Mouse (Mus musculus) embryonic fibroblast, embryonic 13.5 days (primary cell): ENCODE results near the gene Ptk6. TPM values are rescaled to one million over a fixed set of nuclear protein-coding genes. Genes with fewer than 3 reads are reported as not detected.

Experiments used
- H3K27ac ChIP-seq: 2 replicates; pipeline ENCODE4 v1.5.1; 2012; ENCODE audit warnings: low read length, control low read depth, inconsistent platforms; ENCODE audit not compliant: insufficient read depth
- H3K4me1 ChIP-seq: 2 replicates; pipeline ENCODE4 v1.6.1; 2011; ENCODE audit warnings: low read length; ENCODE audit not compliant: control insufficient read depth, insufficient read depth
- H3K4me3 ChIP-seq: 2 replicates; pipeline ENCODE4 v1.5.1; 2011; ENCODE audit warnings: mild to moderate bottlenecking, control low read depth, low read length; ENCODE audit not compliant: insufficient read depth
- CTCF ChIP-seq: IDR thresholded peaks from 2 replicates; pipeline ENCODE4 v1.5.1; 2011; ENCODE audit warnings: mild to moderate bottlenecking, control low read depth, low read length, moderate library complexity, borderline replicate concordance; ENCODE audit not compliant: insufficient read depth
- POLR2A ChIP-seq: IDR thresholded peaks from 2 replicates; pipeline ENCODE4 v1.6.1; 2011; ENCODE audit warnings: low read depth, mild to moderate bottlenecking, control low read depth, low read length, moderate library complexity
- polyA plus RNA-seq: library from polyadenylated mRNA; stranded (reverse); fragments of >200 nt; gene quantifications from 2 replicates; pipeline ENCODE4 v1.2.4, GENCODE M21; 2011; ENCODE audit warnings: low read depth; ENCODE audit not compliant: missing spikeins, insufficient read length

Ptk6 gene
- polyA plus RNA-seq, 1 experiment, result not detected

- no peak for TF ChIP-seq CTCF
- no peak for TF ChIP-seq POLR2A
- H3K4me3 ChIP-seq, result no peak within 1 kb of the TSS
- H3K27ac ChIP-seq, result no peak within 1 kb of the TSS
- H3K4me1 ChIP-seq, result no peaks in the 10 kb centered on the region; the same call in 1 of the 2 replicates
Measured at GRCm38 (mm10) chr2:181219538-181220216, 17.1 kb upstream of the Ptk6 start, which contains the start of gene Fndc11. Gene Fndc11, plus strand, starts transcription at chr2:181220013.

DNA sequence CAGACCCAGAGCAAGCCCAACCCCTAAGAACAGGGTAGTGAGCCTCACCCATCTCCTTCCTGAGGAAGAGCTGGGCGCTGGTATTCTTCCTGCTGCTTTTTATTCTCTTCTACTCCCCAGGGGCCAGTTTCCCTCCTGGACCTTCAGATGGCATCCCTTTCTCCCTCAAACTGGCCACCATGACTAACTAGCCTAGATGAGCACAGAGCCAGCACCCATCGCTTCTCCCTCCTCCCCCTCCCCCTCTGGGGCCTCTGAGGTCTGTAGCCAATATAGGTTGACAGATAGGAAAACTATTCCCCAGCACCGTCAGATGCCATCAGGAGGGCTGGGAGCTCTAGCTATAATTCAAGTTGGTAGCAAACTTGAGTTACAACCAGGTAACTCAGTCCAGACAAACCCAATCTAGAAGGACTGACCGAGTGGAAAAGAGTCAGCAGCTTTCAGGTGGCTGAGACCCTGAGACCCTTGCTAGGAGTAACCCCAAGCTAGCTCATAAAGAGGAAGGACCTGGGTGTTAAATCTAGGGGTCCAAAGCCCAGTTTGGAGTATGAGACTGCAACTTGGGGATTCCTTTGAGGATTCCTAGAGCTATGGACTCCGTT is 16.4 kb upstream of the Ptk6 start:
- no peaks in the 10 kb centered on the region; the same call in 1 of the 2 replicates for H3K4me1 ChIP-seq
- no peak overlapping the region for H3K27ac ChIP-seq
- H3K4me3 ChIP-seq, result no peak overlapping the region
- no peak for TF ChIP-seq POLR2A
- TF ChIP-seq CTCF, result no peak

GRCm38 (mm10) chr2:181216037-181216436 is 13.4 kb upstream of the Ptk6 start:
- no peak overlapping the region for H3K4me3 ChIP-seq
- H3K27ac ChIP-seq, result no peak overlapping the region
- H3K4me1 ChIP-seq, result no peaks in the 10 kb centered on the region; the same call in 1 of the 2 replicates
- no peak for TF ChIP-seq POLR2A
- TF ChIP-seq CTCF, result no peak

GRCm38 (mm10) chr2:181213021-181213445 is 10.4 kb upstream of the Ptk6 start, which contains the start of gene Srms:
Gene Srms, minus strand, starts transcription at chr2:181213185.
- TF ChIP-seq CTCF (no peak), POLR2A (no peak)
- Histone ChIP-seq H3K27ac (no peak within 1 kb of the TSS), H3K4me3 (no peak within 1 kb of the TSS), H3K4me1 (no peaks in the 10 kb centered on the region)

DNA sequence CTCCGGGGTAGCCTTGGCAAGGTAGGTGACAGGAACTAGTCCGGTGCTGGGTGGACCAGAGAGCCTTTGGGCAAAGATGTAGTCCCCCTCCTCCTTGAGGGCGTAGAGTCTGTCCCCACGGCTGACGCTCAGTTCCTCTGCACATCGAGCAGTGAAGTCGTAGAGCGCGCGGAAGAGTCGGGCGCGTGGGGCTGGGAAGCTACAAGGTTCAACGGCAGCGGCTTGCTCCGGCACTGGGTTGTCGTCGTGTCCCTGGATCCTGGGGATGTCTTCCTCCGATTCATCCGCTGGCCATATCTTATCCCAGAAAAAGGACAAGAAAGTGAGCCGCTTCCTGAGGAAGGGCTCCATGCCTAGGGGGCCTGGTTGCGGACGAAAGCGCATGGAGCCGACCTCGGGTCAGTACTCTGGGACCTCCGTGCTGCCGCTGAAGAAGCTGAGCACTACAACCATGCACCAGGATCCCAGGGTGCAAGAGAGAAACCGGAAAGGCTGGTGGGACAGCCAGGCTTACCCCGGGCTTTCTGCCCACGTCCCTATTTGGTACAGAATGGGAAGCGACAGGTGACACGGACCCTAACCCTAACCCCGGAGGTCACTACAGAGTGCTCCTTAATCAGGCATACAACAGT is 9.9 kb upstream of the Ptk6 start:
- Histone ChIP-seq H3K4me3 (no peak overlapping the region), H3K27ac (no peak overlapping the region), H3K4me1 (no peaks in the 10 kb centered on the region)
- TF ChIP-seq CTCF (no peak), POLR2A (no peak)

- no peak for TF ChIP-seq CTCF
- H3K4me1 ChIP-seq, result no peaks in the 10 kb centered on the region
- H3K27ac ChIP-seq, result no peak overlapping the region
- no peak overlapping the region for H3K4me3 ChIP-seq
Measured at GRCm38 (mm10) chr2:181206118-181206517, 3.5 kb upstream of the Ptk6 start.

DNA sequence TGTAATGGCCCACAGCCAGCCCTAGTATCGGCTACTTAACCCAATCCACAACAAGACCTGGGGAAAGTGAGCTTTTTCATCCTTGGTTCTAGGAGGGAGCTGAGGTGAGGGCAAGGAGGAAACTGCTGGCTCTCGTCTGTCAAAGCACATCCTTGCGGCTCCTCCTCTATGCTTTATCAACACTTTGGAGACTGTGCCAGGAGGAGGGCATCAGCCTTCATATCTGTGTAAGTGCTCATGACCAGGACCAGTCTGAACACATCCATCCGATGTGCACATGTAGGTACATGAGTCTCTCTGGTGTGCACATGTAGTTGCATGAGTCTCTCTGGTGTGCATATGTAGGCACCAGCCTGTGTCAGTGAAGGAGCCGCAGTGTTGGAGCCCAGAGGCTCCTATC is 3.1 kb upstream of the Ptk6 start:
- TF ChIP-seq CTCF, result no peak
- no peak for TF ChIP-seq POLR2A
- Histone ChIP-seq H3K4me3 (no peak overlapping the region), H3K4me1 (no peaks in the 10 kb centered on the region), H3K27ac (no peak overlapping the region)

- TF ChIP-seq POLR2A, result no peak
- TF ChIP-seq CTCF, result no peak
- Histone ChIP-seq H3K4me1 (no peaks in the 10 kb centered on the region), H3K27ac (no peak overlapping the region), H3K4me3 (no peak overlapping the region)
Measured at GRCm38 (mm10) chr2:181202886-181203285, 297 bp upstream of the Ptk6 start.

- Histone ChIP-seq H3K4me1 (no peaks in the 10 kb centered on the region), H3K4me3 (no peak overlapping the region), H3K27ac (no peak overlapping the region)
- TF ChIP-seq CTCF, result no peak
- TF ChIP-seq POLR2A, result no peak
Measured at GRCm38 (mm10) chr2:181201606-181202005, 983 bp downstream of the Ptk6 start.

DNA sequence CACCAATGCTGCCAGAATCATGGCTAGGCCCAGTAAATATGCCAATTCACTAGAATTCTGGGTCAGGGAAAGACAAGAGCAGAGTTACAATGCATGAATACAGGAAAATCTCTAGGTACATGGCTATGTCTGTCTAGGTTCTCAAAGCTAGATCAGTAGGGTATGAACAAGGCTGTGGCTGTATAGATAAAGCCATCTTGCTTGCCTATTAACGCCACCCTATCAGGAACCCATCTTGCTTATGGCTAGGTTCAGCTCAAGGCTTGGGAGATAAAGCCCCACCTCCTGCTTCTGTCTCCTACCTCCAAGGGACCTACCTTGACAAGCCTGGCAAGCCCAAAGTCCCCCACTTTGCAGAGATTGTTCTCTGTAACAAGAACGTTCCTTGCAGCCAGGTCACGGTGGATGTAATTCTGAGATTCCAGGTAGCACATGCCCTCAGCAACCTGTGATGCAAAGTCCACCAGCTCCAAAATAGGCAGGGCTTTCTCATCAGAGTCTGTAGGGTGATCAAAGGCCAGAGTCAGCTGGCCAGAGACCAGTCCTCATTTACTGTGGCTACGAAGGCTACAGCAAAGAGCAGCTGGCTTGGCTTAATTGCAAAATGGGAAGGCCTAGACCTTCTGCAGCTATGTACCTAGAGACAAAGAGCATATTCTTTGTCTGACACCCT is 5.8 kb downstream of the Ptk6 start:
- Histone ChIP-seq H3K4me1 (no peaks in the 10 kb centered on the region), H3K4me3 (no peak overlapping the region), H3K27ac (no peak overlapping the region)
- no peak for TF ChIP-seq CTCF
- no peak for TF ChIP-seq POLR2A

GRCm38 (mm10) chr2:181193044-181193443 is 9.5 kb downstream of the Ptk6 start:
- TF ChIP-seq CTCF (no peak), POLR2A (no peak)
- H3K27ac ChIP-seq, result no peak overlapping the region
- H3K4me3 ChIP-seq, result no peak overlapping the region
- no peaks in the 10 kb centered on the region for H3K4me1 ChIP-seq
